Mouse (Mus musculus): ENCODE data around the gene Ank.
A peak's percentile ranks its signal among the peaks of the same experiment; 100 is the strongest.

GRCm38 (mm10) chr15:27506127-27506886, 39.8 kb downstream of the Ank start:
- TF ChIP-seq HCFC1 (IDR thresholded peaks at IDR 0.05; ENCODE audit: borderline replicate concordance, insufficient read depth, low read length) (no peak), MAFK (IDR thresholded peaks at IDR 0.05; ENCODE audit: insufficient read depth, low read depth, low read length) (peak; percentile 68), ZNF384 (IDR thresholded peaks at IDR 0.05; ENCODE audit: low read depth, low read length) (no peak), ZC3H11A (IDR thresholded peaks at IDR 0.05; ENCODE audit: borderline replicate concordance, low read depth, low read length) (no peak)

Measured in ES-E14 (cell line).